Mouse (Mus musculus): ENCODE measurements around the gene Dand5.

DNA sequence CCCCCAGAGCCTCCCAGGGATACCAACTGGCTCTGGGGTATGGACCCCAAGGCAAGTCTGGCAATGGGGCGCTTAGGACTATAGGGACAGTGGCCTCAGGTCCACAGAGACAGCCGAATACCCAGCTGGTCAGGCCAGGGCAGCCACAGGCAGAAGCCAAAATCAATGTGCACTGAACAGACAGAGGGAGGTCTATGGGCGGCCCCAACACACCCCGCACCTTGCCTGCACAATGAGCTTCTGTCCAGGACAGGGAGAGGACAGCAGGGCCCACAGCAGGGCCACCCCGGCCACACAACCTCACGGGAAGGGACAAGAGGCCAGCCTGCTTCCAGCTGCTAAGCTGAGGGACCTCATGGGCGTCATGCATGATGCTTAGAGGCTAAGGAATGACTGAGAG, 28.1 kb downstream of the Dand5 start:
- no peak for TF ChIP-seq CTCF (IDR thresholded peaks at IDR 0.05; ENCODE audit: extremely low read depth, insufficient read depth, insufficient read length, insufficient replicate concordance)
- TF ChIP-seq POLR2A (IDR thresholded peaks at IDR 0.05; ENCODE audit: low read depth, low read length): no peak

Data from spleen, adult 2 months (tissue).